Mouse (Mus musculus): ENCODE results near the gene Cdc42se2.

The Cdc42se2 gene

DNA sequence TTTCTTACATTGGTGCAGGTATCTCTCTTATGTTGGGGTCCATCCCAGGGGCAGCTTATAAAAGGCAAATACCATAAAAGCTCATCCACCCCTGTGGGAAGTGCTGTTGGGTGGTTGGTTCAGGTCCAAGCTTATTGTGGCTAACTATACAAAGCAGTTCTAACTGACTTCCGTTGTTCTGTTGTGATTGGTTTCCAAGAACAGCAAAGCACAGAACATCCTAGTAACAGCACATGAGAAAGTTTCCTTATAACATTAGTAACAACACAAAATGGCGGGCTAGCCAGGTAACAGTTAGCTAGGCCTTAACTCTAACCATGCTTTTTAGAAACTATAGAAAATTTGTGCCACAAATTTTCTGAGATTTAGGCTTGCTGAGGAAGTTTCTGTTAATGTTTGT is 79.3 kb downstream of the Cdc42se2 start:
- no peak for DNase-seq (ENCODE audit: low read depth)

DNA sequence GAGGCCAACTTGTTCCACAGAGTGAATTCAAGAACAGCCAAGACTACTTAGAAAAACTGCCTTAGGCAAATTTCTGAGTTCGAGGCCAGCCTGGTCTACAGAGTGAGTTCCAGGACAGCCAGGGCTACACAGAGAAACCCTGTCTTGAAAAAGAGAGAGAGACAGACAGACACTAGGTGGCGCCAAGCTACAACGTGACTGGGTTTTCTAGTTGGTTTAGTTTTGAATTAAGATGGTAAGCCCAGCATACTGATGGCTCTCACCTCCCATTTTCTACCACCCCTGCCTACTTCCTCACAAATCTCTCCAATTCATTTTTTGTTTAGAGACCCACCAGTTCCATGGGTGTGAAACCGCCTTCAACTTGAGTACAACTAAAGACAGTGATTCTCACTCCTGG is 84.2 kb downstream of the Cdc42se2 start:
- DNase-seq (ENCODE audit: low read depth) = peak; percentile 36

GRCm38 (mm10) chr11:54701848-54702247 is 85.6 kb downstream of the Cdc42se2 start:
- DNase-seq (ENCODE audit: low read depth) = no peak

- no peak for DNase-seq (ENCODE audit: low read depth)
Observed at GRCm38 (mm10) chr11:54699972-54700371, 87.5 kb downstream of the Cdc42se2 start.

- no peak for DNase-seq (ENCODE audit: low read depth)
Observed at GRCm38 (mm10) chr11:54698636-54699035, 88.8 kb downstream of the Cdc42se2 start.

- no peak for DNase-seq (ENCODE audit: low read depth)
Observed at GRCm38 (mm10) chr11:54697611-54698010, 89.9 kb downstream of the Cdc42se2 start.

- DNase-seq (ENCODE audit: low read depth) = no peak
Observed at GRCm38 (mm10) chr11:54695951-54696350, 91.5 kb downstream of the Cdc42se2 start.

DNA sequence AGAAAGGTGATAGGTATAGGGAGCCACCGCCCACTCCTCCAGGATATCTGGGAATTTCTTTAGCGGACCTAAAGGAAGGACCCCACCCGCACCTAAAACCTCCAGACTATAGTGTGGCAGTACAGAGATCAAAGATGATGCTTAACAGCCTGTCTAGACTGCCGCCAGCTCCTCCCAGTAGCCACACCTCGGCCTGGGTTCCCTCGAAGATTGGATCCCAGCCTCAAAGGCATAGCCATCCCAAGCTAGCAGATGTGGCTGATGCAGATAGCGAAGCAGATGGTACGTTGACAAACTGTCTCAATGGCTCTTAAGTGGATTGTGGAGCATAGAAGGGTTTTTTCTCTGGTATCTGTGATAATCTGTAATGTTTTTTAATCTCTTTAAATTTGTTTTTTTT is 93.2 kb downstream of the Cdc42se2 start:
- no peak for DNase-seq (ENCODE audit: low read depth)

GRCm38 (mm10) chr11:54693696-54694095 is 93.8 kb downstream of the Cdc42se2 start:
- no peak for DNase-seq (ENCODE audit: low read depth)

- no peak for DNase-seq (ENCODE audit: low read depth)
Observed at GRCm38 (mm10) chr11:54691179-54691578, 96.3 kb downstream of the Cdc42se2 start.

DNA sequence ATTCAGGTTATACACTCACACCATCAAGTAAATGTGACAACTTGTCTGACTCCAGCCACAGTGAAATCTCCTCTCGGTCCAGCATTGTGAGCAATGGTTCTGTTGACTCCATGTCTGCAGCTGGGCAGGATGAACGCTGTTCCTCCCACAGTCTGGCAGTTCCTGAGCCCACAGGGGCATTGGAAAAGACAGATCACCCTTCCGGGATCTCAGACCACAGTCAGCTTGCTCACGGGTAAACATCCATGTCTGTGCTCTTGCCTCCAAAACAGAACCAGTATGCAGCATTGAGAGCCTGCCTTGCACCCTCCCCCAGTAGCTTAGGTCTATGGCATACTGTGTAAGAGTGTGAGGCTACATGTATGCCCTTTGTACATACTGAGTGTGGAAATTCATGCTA is 97.3 kb downstream of the Cdc42se2 start:
- no peak for DNase-seq (ENCODE audit: low read depth)

DNA sequence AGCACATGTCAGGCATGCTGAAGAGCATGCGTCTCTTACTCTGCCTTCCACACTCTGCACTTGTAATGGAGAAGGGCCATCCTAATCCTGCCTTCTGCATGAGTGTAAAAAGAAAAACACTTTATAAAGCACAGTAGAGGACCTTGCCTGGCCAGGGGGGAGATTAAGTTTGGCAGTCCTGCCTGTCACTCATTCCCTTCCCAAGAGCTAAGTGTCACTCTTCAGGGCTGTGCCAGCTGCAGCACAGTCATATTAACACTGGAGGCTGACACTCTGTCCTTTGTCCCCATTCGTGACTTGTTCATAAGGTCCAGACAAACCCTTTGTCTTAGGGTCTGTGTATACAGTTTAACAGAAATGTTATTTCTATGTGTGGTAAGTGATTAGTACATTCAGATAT is 102.6 kb downstream of the Cdc42se2 start:
- DNase-seq (ENCODE audit: low read depth) = no peak

GRCm38 (mm10) chr11:54679141-54679540 is 108.3 kb downstream of the Cdc42se2 start:
- no peak for DNase-seq (ENCODE audit: low read depth)

DNA sequence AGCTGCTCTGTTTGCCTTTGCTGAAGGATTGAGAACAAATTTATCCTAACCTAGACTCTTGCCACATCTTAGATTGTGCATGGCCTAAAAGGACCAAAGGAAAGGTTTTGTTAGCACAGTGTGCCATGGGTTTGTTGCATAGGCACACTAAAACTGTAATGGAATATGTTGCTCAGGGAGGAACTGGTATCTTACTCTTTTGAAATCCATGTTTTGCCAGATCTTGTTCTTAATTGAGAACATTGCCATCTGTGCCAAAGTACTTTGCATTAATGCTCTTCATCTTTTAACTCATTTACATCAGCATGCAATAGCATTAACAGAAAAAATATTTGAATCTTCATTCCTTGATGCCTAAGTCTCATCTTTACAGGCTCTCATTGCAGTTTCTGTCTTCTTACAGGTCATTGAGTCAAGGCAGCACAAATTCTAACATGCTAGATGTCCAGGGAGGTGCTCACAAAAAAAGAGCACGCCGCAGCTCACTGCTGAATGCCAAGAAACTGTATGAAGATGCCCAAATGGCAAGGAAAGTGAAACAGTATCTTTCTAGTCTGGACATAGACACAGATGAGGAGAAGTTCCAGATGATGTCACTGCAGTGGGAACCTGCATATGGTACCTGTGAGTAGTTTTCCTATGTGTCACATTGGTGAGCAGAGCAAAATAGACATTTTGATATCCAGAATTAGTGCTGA is 111.5 kb downstream of the Cdc42se2 start:
- no peak for DNase-seq (ENCODE audit: low read depth)

- DNase-seq (ENCODE audit: low read depth) = no peak
Observed at GRCm38 (mm10) chr11:54673575-54674298, 113.7 kb downstream of the Cdc42se2 start.

Measured in fibroblast of lung, adult 2 months (primary cell).